Mouse (Mus musculus) G1E (cell line): ENCODE results near the gene Lrrn4cl. TPM values are rescaled to one million over a fixed set of nuclear protein-coding genes. Genes with fewer than 3 reads are reported as not detected.
A peak's percentile ranks its signal among the peaks of the same experiment; 100 is the strongest.

Experiments
- ATAC-seq: 2 replicates; pipeline ENCODE4 v1.8.0; 2016; ENCODE audit warnings: mild to moderate bottlenecking; ENCODE audit not compliant: insufficient number of reproducible peaks, poor library complexity, low FRiP score, severe bottlenecking; ENCODE audit errors: extremely low read depth
- DNase-seq: peaks from one replicate; pipeline ENCODE4 v3.0.0; 2012; ENCODE audit warnings: low spot score
- H3K27me3 ChIP-seq: 2 replicates; pipeline ENCODE4 v1.6.1; 2012; ENCODE audit warnings: mild to moderate bottlenecking, low read length, inconsistent platforms; ENCODE audit not compliant: insufficient read depth
- H3K36me3 ChIP-seq: replicated peaks from 2 replicates; pipeline ENCODE3; 2012; ENCODE audit warnings: mild to moderate bottlenecking, inconsistent platforms
- H3K4me1 ChIP-seq: 2 replicates; pipeline ENCODE4 v1.6.1; 2012; ENCODE audit warnings: low read depth, low read length, inconsistent platforms, mixed read lengths; ENCODE audit not compliant: insufficient read depth
- H3K4me3 ChIP-seq: 2 replicates; pipeline ENCODE4 v1.5.1; 2012; ENCODE audit warnings: low read depth, mild to moderate bottlenecking, inconsistent platforms, low read length, moderate library complexity, mixed read lengths
- H3K9me3 ChIP-seq: replicated peaks from 2 replicates; pipeline ENCODE4 v1.6.1; 2012; ENCODE audit warnings: inconsistent platforms
- CTCF ChIP-seq: IDR thresholded peaks from 2 replicates; pipeline ENCODE4 v1.5.1; 2012; ENCODE audit warnings: low read depth, low read length, inconsistent platforms, mixed read lengths
- GATA1 ChIP-seq: IDR thresholded peaks from 2 replicates; pipeline ENCODE4 v1.6.1; 2012; ENCODE audit warnings: borderline replicate concordance, low read length, inconsistent platforms, mixed read lengths
- GATA2 ChIP-seq: IDR thresholded peaks from 2 replicates; pipeline ENCODE4 v1.6.1; 2012; ENCODE audit warnings: low read depth, low read length, inconsistent platforms, borderline replicate concordance
- POLR2AphosphoS5 ChIP-seq: IDR thresholded peaks from 2 replicates; pipeline ENCODE4 v1.6.1; 2012; ENCODE audit warnings: low read depth, low read length, inconsistent platforms; ENCODE audit not compliant: insufficient replicate concordance
- TAL1 ChIP-seq: conservative IDR thresholded peaks from 2 replicates; pipeline ENCODE4 v1.6.1; 2012; ENCODE audit warnings: low read depth, low read length, inconsistent platforms, mixed read lengths
- polyA plus RNA-seq: library from polyadenylated mRNA; stranded (reverse); fragments of >175 nt; gene quantifications from 2 replicates; pipeline ENCODE4 v1.2.3, GENCODE M21; 2012
- total RNA-seq, 2 experiments: library from RNA; stranded (forward) in 1 of 2; stranded (reverse) in 1 of 2; fragments of 200-1000 nt in 1 of 2; fragments of >200 nt in 1 of 2; fragmentation: Nextera tagmentation in 1 of 2; gene quantifications; 2 replicates each; pipeline ENCODE4 v1.2.3; 2014 to 2017

Gene Lrrn4cl
- total and polyA plus RNA-seq, 3 experiments, result 0.16 TPM; not detected in 2

DNA sequence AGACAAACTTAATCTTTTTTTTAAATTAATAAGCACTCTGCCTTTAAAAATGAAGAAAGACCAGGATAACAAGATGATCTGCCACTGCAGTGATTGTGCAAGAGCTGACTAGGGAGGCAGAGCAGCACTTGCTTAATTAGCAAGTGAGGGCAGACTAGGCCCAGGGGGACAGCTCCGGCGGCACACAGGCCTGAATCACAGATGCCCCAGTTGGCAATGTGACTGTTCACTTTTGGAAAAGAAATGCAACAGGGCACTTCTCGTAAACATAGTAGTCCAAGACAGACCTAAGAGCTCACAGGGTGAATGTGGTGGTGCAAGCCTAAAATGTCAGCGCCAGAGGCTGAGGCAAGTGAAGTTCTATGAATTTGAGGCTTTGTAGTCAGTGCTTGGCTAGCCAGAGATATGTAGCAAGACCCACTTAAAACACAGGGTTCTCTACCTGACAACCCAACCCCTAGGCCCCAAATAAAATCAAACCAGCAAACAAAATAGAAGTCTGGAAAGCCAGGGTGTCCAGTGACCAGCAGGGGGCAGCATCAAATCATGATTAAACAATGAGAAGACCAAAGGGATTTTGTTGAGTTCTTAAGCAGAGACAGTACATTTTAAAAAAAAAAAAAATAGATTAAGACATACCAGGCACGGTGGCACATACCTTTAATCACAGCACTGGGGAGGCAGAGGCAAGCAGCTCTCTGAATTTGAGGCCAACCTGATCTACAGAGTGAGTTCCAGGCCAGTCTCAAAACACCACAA is 6.0 kb upstream of the Lrrn4cl start:
- Histone ChIP-seq H3K4me1 (peaks cover 4% of the 10 kb centered on the region; the same call in 1 of the 2 replicates), H3K9me3 (no peaks in the 10 kb centered on the region), H3K36me3 (peaks cover 94% of the 10 kb centered on the region), H3K27me3 (no peaks in the 10 kb centered on the region), H3K4me3 (no peak overlapping the region)
- ATAC-seq (no peak), DNase-seq (peak; percentile 53)
- peak; percentile 52 for TF ChIP-seq CTCF
- TF ChIP-seq POLR2AphosphoS5, result no peak

DNA sequence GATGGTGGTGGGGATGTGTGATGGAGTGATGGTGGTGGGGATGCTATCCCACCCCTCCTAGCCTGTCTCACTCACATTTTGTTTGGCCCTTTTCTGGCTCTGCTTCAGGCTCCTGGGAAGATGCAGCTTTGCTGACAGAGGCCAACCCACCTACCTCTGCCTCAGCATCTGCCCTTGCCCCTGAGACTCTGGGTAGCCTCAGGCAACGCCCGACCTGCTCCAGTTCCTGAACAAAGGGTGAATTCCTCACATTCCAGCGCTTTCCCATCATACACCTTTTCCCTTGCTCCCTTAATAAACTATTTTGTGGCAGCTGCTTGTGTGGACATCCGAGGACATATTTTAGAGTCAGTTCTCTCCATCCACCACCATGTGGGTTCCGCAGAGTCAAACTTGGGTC is 2.2 kb upstream of the Lrrn4cl start:
- no peak for DNase-seq
- Histone ChIP-seq H3K4me1 (peaks cover 7% of the 10 kb centered on the region; the same call in 1 of the 2 replicates), H3K4me3 (no peak overlapping the region), H3K27me3 (peaks cover 10% of the 10 kb centered on the region), H3K36me3 (peaks cover 59% of the 10 kb centered on the region), H3K9me3 (no peaks in the 10 kb centered on the region)
- no peak for TF ChIP-seq GATA2
- no peak for TF ChIP-seq CTCF
- no peak for TF ChIP-seq GATA1
- TF ChIP-seq TAL1, result no peak
- TF ChIP-seq POLR2AphosphoS5, result no peak
- no peak for ATAC-seq

DNA sequence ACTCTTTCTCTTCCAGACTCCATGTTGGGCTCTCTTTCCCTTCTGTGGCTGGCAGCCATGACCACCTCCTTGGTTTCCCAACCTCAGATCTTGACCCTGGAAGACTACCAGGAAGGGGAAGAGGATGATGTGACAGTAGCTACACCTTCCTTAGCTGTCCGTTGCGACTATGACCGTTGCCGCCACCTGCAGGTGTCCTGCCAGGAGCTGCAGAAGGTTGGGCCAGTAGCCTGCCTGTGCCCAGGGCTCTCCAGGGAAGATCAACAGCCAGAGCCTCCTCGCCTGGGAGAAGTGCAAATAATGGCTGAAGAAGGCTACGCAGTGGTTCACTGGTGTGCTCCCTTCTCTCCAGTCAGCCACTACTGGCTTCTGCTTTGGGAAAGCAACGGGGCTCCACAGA is 1.1 kb downstream of the Lrrn4cl start:
- Histone ChIP-seq H3K36me3 (peaks cover 28% of the 10 kb centered on the region), H3K4me1 (peaks cover 7% of the 10 kb centered on the region; the same call in 1 of the 2 replicates), H3K9me3 (no peaks in the 10 kb centered on the region), H3K27me3 (peaks cover 12% of the 10 kb centered on the region), H3K4me3 (no peak overlapping the region)
- ATAC-seq (no peak), DNase-seq (no peak)
- TF ChIP-seq GATA2 (no peak), TAL1 (no peak), GATA1 (no peak), POLR2AphosphoS5 (no peak)

DNA sequence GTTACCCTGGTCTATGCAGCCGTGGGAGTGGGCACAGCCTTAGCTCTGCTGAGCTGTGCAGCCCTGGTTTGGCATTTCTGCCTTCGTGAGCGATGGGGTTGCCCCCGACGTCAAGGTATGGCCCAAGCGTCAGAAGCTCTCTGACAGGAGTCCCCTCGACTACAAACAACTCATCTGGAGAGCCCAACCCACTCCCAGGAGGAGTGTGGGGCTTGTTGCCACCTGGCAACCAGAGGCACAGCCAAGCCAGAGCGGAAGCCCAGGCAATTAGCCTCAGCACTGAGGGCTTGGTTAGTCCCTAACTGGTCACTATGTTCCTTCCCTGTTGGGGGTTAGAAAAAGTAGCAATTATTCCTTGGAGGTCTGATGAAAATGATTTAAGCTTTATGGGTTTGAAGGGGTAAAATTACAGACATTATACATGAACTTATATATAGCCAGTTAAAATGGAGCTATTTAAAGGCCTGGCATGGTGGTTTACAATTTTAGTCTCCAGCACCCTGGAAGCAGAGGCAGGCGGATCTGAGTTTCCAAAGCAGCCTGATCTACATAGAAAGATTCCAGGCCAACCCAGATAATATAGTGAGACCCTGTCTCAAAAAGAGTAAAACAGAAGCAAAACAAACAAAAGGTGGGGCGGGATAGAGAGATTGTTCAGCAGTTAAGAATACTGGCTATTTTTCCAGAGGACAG is 1.8 kb downstream of the Lrrn4cl start:
- no peak for ATAC-seq
- H3K9me3 ChIP-seq, result no peaks in the 10 kb centered on the region
- DNase-seq, result no peak
- peaks cover 12% of the 10 kb centered on the region for H3K27me3 ChIP-seq
- H3K4me1 ChIP-seq, result 0 out of 2 replicates have a peak, but pooled peaks cover 3% of the 10 kb centered on the region
- H3K36me3 ChIP-seq, result peaks cover 20% of the 10 kb centered on the region
- no peak overlapping the region for H3K4me3 ChIP-seq
- no peak for TF ChIP-seq TAL1
- no peak for TF ChIP-seq GATA2
- TF ChIP-seq CTCF, result no peak

DNA sequence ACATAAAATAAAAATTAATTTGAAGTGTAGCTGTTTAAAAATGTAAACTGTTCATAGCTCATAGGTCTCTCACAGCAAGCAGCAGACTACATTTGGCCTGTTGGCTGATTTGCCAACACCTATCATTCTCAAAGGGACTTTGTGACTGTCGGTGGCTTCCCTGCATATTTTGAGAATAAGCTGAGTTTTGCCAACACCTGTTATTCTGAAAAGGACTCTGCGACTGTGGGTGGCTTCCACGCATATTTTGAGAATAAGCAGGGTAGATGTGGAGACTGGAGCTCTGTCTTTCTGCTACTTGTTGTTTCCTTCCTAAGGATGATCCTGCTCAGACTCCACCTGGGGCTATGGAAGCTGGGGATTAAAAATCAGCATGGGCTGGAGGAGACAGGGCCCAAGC is 2.5 kb downstream of the Lrrn4cl start:
- ATAC-seq, result no peak
- Histone ChIP-seq H3K4me3 (no peak overlapping the region), H3K4me1 (0 out of 2 replicates have a peak, but pooled peaks cover 3% of the 10 kb centered on the region), H3K36me3 (peaks cover 13% of the 10 kb centered on the region), H3K27me3 (peaks cover 12% of the 10 kb centered on the region), H3K9me3 (no peaks in the 10 kb centered on the region)
- DNase-seq, result no peak
- TF ChIP-seq CTCF (no peak), GATA1 (no peak), POLR2AphosphoS5 (no peak), TAL1 (no peak), GATA2 (no peak)

DNA sequence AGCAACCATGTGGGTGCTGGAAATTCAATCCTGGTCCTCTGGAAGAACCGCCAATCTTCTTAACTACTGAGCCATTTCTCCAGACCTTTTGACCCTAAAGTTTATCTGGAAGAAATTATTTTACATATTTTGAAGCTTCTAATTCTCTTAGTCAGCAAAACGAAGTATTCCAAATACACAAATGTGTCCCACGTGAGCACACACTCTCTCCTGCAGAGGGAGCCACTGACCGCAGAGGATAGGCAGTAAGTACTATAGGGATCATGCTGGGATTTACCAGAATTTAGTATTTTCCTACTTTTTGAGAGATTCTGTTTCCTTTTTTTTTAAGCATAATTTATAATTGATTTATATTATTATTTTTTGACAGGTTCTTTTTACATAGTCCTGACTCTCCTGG is 7.1 kb downstream of the Lrrn4cl start:
- TF ChIP-seq CTCF (peak; percentile 28; the same call in 1 of the 2 replicates), POLR2AphosphoS5 (no peak)
- no peak for DNase-seq
- Histone ChIP-seq H3K4me1 (no peaks in the 10 kb centered on the region), H3K4me3 (no peak overlapping the region), H3K27me3 (peaks cover 3% of the 10 kb centered on the region), H3K9me3 (no peaks in the 10 kb centered on the region), H3K36me3 (no peaks in the 10 kb centered on the region)
- no peak for ATAC-seq

DNA sequence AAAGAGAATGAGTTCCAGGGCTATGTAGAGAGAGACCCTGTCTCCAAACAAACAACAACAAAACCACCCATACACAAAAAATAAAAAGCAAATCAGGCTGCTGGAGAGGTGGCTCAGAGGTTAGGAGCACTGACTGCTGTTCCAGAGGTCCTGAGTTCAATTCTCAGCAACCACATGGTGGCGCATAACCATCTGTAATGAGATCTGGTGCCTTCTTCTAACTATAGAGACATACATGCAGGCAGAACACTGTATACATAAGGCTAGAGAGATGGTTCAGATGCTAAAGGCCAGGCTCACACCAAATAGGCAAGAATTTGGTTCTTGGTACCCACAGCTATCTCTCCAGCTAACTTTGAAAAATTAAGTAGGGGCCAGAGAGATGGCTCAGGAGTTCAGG is 8.4 kb downstream of the Lrrn4cl start:
- no peak for DNase-seq
- TF ChIP-seq POLR2AphosphoS5, result no peak
- TF ChIP-seq TAL1, result no peak
- TF ChIP-seq GATA1, result no peak
- TF ChIP-seq CTCF, result no peak; the same call in 1 of the 2 replicates
- H3K9me3 ChIP-seq, result no peaks in the 10 kb centered on the region
- H3K36me3 ChIP-seq, result no peaks in the 10 kb centered on the region
- no peaks in the 10 kb centered on the region for H3K4me1 ChIP-seq
- peaks cover 3% of the 10 kb centered on the region for H3K27me3 ChIP-seq
- no peak for ATAC-seq
- H3K4me3 ChIP-seq, result no peak overlapping the region
